Comparison of ENCODE assay signal across 9 mouse cellular contexts in genomic region chr12:84571466-84572340, GRCm38 (mm10). TPM values are rescaled to one million over a fixed set of nuclear protein-coding genes. Genes with fewer than 3 reads are reported as not detected.
DNase-seq lines count a peak whose midpoint lies in the region; ATAC-seq and TF ChIP-seq lines count a peak whose summit lies in the region.
"Had no signal": no experiment of that assay in that cellular context is flagged by ENCODE, and none has a peak within 500 bp of the region (broad histone marks: within the 10 kb centered on the region; RNA-seq: fewer than 3 reads in every experiment).

No protein-coding gene starts in this region.

- peaks cover 76% of the 10 kb centered on the region for H3K27me3 ChIP-seq in lung, embryonic 14.5 days (ENCODE audit: insufficient read depth, low read length)
- peaks cover 99% of the 10 kb centered on the region for H3K27me3 ChIP-seq in embryonic facial prominence, embryonic 10.5 days (replicated peaks; ENCODE audit: low read depth, poor library complexity, severe bottlenecking)
- H3K27me3 ChIP-seq in hindbrain, embryonic 13.5 days, result peaks cover 99% of the 10 kb centered on the region

- no peaks in the 10 kb centered on the region for H3K9me3 ChIP-seq in lung, embryonic 14.5 days (ENCODE audit: low read depth, low read length)
- H3K9me3 ChIP-seq in embryonic facial prominence, embryonic 10.5 days, result no peaks in the 10 kb centered on the region
- no peaks in the 10 kb centered on the region for H3K9me3 ChIP-seq in hindbrain, embryonic 13.5 days

- 1% methylated on average over 43 of the region's 43 CpGs for WGBS in lung, embryonic 14.5 days
- under 1% methylated on average over 43 of the region's 43 CpGs for WGBS in embryonic facial prominence, embryonic 10.5 days
- WGBS in hindbrain, embryonic 13.5 days, result 2% methylated on average over 43 of the region's 43 CpGs

- no peaks in the 10 kb centered on the region for H3K36me3 ChIP-seq in lung, embryonic 14.5 days (ENCODE audit: insufficient read depth)
- H3K36me3 ChIP-seq in embryonic facial prominence, embryonic 10.5 days (replicated peaks), result no peaks in the 10 kb centered on the region
- H3K36me3 ChIP-seq in hindbrain, embryonic 13.5 days, result no peaks in the 10 kb centered on the region

- H3K4me3 ChIP-seq in lung, embryonic 14.5 days (ENCODE audit: low read depth, low read length), result no peak overlapping the region
- H3K4me3 ChIP-seq in embryonic facial prominence, embryonic 10.5 days, result peak overlapping the region; percentile 41
- H3K4me3 ChIP-seq in hindbrain, embryonic 13.5 days, result peak overlapping the region; percentile 21

- intact Hi-C loops in left cerebral cortex, postnatal 25 days (cut with DNase I), result no loop called here

- no peak overlapping the region for H3K9ac ChIP-seq in lung, embryonic 14.5 days
- peak overlapping the region; percentile 29; the same call in 1 of the 2 replicates for H3K9ac ChIP-seq in hindbrain, embryonic 13.5 days

- ATAC-seq in lung, embryonic 14.5 days (ENCODE audit: insufficient read depth), result no peak
- ATAC-seq in hindbrain, embryonic 13.5 days (ENCODE audit: low FRiP score), result no peak

- no peaks in the 10 kb centered on the region for H3K4me1 ChIP-seq in lung, embryonic 14.5 days (ENCODE audit: insufficient read depth)
- peaks cover 30% of the 10 kb centered on the region for H3K4me1 ChIP-seq in embryonic facial prominence, embryonic 10.5 days
- peaks cover 15% of the 10 kb centered on the region for H3K4me1 ChIP-seq in hindbrain, embryonic 13.5 days (replicated peaks)

- H3K27ac ChIP-seq in lung, embryonic 14.5 days (ENCODE audit: low read depth), result no peak overlapping the region
- no peak overlapping the region for H3K27ac ChIP-seq in embryonic facial prominence, embryonic 10.5 days (replicated peaks)
- H3K27ac ChIP-seq in hindbrain, embryonic 13.5 days, result no peak overlapping the region

- peak; percentile 15 for DNase-seq in lung, embryonic 14.5 days
- no peak for DNase-seq in lung, postnatal 25 days (ENCODE audit: low spot score)
- peak; percentile 70 for DNase-seq in embryonic facial prominence, embryonic 10.5 days (ENCODE audit: low spot score)
- peak; percentile 44 for DNase-seq in retina, embryonic 14.5 days (ENCODE audit: low spot score)
- no peak for DNase-seq in urinary bladder, postnatal 36 days (ENCODE audit: low spot score in 2 of 2)
- DNase-seq in left cerebral cortex, postnatal 25 days (ENCODE audit: low spot score in 2 of 2), result no peak

- H3K4me2 ChIP-seq in lung, embryonic 14.5 days, result no peak overlapping the region
- H3K4me2 ChIP-seq in hindbrain, embryonic 13.5 days, result peak overlapping the region; percentile 6; the same call in 1 of the 2 replicates

- TF ChIP-seq CTCF in lung, embryonic 14.5 days (IDR thresholded peaks at IDR 0.05; ENCODE audit: low read depth), result no peak

RNA-seq across cellular contexts. Expression of gene Vsx2, which starts 2.1 kb away (rescaled TPM):
- polyA plus RNA-seq in lung, embryonic 14.5 days (2014; fragmentation: Nextera tagmentation; extraction: Ambion mirVana), result 0.05 TPM in 1 of 2 replicates, not detected in the other
- polyA plus RNA-seq in embryonic facial prominence, embryonic 10.5 days (2016; fragmentation: Nextera tagmentation; extraction: Ambion mirVana), result 2.8 and 3.2 TPM in 2 replicates
- 5.4 and 10.1 TPM in 2 replicates for polyA plus RNA-seq in hindbrain, embryonic 13.5 days (2015; fragmentation: Nextera tagmentation; extraction: Ambion mirVana)
- total RNA-seq in left cerebral cortex, postnatal 25 days (2021), result under 1 TPM; 0.14 to 0.18 TPM
- total RNA-seq: liver, adult 2 months had no signal
- polyA plus RNA-seq: liver, adult 2 months; stomach, embryonic 14.5 days had no signal

RNA-seq across cellular contexts. Expression of gene Abcd4, which starts 45.5 kb away (rescaled TPM):
- 8.7 and 11.3 TPM in 2 replicates for polyA plus RNA-seq in lung, embryonic 14.5 days (2014; fragmentation: Nextera tagmentation; extraction: Ambion mirVana)
- polyA plus RNA-seq in embryonic facial prominence, embryonic 10.5 days (2016; fragmentation: Nextera tagmentation; extraction: Ambion mirVana), result 12.7 and 13.6 TPM in 2 replicates
- polyA plus RNA-seq in hindbrain, embryonic 13.5 days (2015; fragmentation: Nextera tagmentation; extraction: Ambion mirVana), result 12.4 and 13.8 TPM in 2 replicates
- 10 to 100 TPM; 11.0 to 11.1 TPM for total RNA-seq in left cerebral cortex, postnatal 25 days (2021)

Comparison
In these comparisons a context has a peak if more than half of its experiments do, and no peak if none do; other contexts are left out.
1. DNase-seq: peak in lung, embryonic 14.5 days (single experiment), embryonic facial prominence, embryonic 10.5 days (single experiment) and retina, embryonic 14.5 days (single experiment); none in lung, postnatal 25 days (single experiment), urinary bladder, postnatal 36 days (0 of 2) and left cerebral cortex, postnatal 25 days (0 of 2).